Mouse (Mus musculus) mesoderm, embryonic 11.5 days (tissue): Measurements from ENCODE around the gene Sel1l3.

Source experiments
- DNase-seq: peaks from one replicate; pipeline ENCODE4 v3.0.0-alpha.2; 2012; ENCODE audit warnings: low read depth, low spot score

Sel1l3 gene

GRCm38 (mm10) chr5:53172908-53173307 lies 40.8 kb downstream of the Sel1l3 start:
- no peak for DNase-seq

DNA sequence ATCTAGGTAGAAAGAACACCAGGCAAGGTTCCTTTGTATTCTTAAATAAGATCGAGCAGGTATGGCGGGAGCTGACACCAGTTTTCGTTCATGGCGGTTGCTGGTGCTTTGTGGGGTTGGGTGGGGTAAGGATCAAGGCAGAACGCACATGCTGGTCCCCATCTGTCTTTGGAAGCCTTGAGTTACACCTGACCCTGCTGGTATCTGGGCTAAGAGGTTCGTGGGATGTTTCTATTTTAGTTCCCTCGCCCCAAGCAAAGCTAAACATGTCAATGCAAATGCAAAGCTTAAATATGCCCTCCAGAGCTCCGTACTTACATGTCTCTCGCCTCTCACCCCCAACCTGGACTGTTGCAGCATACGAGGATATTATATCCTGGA lies 41.5 kb downstream of the Sel1l3 start:
- no peak for DNase-seq

DNA sequence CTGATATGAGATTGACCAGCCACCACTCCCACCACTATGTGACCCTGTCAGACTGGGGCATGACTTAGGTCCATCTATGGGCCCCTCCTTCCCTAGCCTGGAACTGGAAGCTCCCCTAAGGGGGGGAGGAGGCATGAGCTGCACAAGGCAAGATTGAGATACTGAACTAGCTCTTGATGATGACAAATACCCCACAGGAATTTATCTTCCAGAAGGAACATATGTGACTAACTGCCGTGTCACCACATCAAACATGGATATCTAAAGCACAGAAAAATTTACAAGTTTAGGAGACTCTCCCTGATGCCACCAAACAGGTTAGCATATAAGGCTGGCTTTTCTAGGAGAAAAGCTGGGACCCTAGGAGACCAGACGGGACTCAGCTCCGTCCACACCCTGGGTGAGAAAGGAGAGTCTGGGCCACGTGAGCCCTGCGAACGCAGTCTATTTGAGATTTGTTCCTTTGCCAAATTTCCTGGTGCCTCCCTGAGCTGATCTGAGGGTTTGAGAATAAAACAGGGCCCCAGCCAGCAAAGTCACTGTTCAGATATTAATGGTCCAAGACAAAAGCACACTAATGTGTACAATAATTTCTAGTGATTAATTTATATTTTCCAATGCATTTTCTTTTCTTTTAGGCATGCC lies 42.0 kb downstream of the Sel1l3 start:
- no peak for DNase-seq

DNA sequence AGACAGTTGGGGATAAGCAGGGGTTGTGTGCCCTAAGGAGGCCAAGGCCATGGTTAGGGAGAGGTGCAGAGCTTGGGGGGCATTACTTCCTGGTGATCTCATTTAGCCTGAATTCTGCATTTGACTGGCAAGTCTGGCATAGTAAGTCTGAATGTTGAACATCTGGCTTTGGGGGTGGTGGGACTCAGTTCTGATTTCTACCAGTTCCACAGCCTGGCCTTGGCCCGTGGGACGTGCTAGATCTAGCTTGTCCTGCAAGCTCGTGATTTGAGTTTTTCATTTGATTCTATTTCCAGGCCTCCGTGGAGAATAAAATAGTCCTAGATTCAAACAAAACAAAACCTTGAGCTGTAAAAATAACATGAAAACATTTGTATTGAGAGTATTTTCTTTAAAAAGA lies 46.2 kb downstream of the Sel1l3 start:
- DNase-seq = no peak

DNA sequence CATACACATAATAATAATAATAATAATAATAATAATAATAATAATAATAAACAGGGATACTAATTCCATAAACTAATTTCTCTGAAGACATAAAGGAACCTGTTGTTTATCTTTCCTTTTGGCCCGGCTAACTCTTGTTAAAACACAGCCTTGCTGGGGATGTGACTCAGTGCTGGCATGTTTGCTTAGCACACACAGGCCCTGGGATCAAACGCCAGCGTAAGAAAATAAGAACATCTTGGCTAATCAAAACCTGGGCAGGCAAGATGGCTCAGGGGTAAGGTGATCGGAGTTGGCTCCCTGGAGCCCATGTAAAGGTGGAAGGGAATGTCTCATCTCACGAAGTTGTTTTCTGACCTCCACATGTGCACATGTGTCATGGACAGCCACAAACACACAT lies 48.1 kb downstream of the Sel1l3 start:
- no peak for DNase-seq

GRCm38 (mm10) chr5:53162436-53162835 lies 51.3 kb downstream of the Sel1l3 start:
- no peak for DNase-seq

GRCm38 (mm10) chr5:53161506-53162186 lies 52.1 kb downstream of the Sel1l3 start:
- DNase-seq = no peak

- DNase-seq = no peak
Observed at GRCm38 (mm10) chr5:53160207-53160606, 53.5 kb downstream of the Sel1l3 start.

- DNase-seq = no peak
Observed at GRCm38 (mm10) chr5:53159631-53160030, 54.1 kb downstream of the Sel1l3 start.

DNA sequence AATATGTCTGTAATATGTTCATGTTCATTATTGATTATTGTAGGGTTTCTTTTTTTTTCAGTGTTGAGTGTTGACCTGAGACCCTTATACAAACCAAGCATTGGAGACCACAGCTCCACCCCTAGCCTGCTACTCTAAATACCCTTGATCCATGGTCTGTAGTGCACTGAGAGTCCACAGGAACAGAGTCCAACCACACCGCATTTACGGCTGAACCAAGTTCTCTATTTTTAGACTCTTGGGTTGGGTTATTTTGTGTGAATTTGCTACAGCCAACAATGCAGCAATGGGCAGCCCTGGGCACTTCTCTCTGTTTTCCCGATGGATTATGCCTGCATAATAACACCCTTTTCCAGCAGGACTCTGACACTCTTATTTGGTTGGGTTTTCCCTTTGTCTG lies 54.6 kb downstream of the Sel1l3 start:
- no peak for DNase-seq

DNA sequence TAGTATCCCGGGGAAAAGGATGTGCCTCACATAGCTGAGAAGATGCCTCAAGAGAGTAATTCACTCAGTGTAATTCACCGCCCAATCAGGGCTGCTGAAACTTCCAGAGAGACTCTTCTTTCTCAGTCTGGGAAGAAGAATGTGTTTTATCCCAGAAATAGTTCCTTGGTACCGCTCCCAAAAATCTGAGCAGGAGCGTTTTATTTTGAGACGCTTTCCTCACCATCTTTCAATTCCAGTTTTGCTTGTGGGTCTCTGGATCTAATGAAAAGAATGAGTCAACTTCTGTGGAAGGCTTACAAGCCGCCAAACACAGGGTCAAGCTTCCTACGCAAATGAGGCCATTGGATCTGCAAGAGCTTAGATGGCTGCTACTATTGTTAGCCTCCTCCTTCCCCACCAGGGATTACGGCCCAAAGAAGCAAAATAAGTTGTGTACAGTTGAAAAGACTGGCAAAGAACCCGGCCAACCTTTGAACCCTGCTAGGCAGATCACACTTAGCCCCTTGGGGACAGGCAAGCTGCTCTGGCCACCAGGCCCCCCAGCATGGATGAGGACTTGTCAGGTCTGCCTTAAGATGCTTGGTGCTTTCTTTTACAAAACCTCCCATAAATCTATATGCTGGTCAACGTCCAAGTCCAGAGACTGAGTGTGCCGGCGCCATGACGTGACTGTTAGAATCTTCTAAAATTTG lies 57.6 kb downstream of the Sel1l3 start:
- DNase-seq = no peak

DNA sequence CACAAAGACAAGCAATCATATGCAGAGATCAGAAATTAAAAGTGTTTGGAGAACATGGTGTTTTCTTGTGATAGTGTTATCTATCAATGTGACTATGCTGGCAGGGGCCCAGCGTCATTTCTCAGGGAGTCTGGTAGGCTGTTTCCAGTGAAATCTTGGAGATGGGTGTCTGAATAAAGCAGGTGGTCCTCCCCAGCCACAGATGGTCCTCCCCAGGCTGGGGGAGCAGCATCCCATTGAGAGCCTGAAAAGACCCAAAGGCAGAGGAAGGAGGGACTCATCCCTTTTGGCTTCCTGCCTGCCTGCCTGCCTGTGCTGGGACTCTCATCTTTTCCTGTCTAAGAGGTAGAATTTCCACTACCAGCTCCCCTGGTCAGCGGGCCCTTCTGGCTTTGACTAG lies 59.2 kb downstream of the Sel1l3 start:
- no peak for DNase-seq

DNA sequence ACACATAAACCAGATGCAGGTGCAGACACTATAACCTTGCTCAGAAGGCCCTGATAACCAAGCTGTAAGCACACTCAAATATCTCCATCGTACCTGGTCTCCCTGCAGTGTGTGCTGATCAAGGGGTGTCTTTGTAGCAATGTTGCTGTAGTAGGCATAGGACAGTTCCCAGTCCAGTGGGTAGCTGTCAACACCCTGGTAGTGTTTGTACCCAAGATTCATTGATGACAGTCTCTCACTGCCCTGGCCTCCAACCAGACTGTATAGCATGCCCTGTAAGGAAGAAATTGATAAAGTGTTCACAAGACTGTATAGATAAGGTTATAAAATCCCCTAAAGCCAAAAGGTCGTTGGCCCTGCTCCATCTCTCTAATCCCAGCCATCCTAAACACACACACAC lies 59.6 kb downstream of the Sel1l3 start:
- no peak for DNase-seq

DNA sequence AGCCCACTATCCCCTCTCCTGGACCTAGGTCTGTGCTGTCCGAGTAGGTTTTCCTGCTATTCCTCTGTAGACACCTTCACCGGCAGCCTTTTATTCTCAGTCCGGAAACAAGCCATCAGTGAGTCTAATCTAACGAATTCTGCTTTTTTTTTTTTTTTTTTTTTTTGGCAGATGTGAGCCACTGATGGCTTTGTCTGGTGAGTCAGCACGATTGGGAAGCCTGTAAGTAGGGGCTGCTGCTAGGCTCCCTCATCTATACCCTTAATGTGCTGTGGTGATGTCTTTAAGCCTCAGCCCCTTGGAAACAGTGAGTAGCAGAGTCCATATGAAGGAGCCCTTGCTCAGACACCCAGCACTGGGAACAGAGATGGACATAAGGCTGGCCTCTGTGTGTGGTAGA lies 60.6 kb downstream of the Sel1l3 start:
- no peak for DNase-seq

DNA sequence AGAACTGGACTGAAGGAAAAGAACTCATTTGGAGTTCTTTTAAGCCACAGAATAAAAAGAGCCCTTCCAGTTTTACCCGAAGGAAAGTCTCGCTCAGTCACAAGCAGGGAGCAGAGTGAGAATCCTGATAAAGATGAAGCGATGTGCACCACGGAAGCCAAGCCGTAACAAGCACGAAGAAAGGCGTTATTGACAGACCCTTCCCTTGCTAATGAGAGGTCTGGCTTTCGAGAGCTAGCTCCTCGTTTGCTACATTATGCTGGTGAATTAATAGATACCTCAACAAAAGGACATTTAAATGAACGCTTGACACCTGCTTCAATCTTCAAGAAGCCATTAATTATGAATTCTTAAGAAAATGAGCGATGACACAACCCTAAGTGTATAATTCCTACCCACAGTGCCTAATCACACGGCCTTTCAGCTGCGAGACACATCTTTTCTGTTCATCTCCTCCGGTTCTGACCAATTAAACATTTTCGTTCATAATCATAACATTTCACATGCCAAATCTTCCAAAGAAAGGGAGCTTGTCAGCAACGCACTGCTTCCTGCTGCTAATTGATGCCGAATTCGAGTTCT lies 62.3 kb downstream of the Sel1l3 start:
- DNase-seq = no peak

- no peak for DNase-seq
Observed at GRCm38 (mm10) chr5:53148960-53149685, 64.6 kb downstream of the Sel1l3 start.

- no peak for DNase-seq
Observed at GRCm38 (mm10) chr5:53148160-53148923, 65.4 kb downstream of the Sel1l3 start.

GRCm38 (mm10) chr5:53147418-53147817 lies 66.3 kb downstream of the Sel1l3 start:
- no peak for DNase-seq

- no peak for DNase-seq
Observed at GRCm38 (mm10) chr5:53146684-53147061, 67.1 kb downstream of the Sel1l3 start.

DNA sequence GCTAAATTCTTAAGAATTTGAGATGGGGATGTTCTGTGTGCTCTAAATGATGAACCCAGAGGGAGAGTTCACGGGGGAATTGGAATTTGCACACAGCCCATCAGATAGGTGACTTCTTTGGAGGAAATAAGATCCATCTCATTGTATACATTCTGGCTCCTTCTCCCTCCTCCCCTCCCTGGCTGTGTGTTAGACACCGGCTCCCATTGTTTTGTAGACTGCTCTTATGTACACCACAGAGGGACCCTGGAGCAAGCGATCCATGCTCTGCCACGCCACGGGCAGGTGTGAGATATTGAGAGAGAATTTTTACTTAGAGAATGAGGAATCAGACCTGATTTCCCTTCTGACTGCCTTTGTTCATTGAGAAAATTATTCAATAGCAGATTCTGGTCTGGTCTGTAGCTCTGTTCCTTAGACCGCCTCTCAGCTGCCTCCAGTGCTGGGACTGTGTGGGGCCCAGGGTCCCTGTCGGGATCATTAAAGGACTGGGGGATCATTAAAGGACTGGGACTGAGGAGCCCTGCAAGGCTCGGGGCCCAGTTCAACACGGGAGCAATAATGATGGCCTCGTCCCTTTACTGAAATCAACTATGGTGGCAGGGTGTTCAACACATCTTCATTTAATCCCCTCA lies 67.6 kb downstream of the Sel1l3 start:
- DNase-seq = no peak

DNA sequence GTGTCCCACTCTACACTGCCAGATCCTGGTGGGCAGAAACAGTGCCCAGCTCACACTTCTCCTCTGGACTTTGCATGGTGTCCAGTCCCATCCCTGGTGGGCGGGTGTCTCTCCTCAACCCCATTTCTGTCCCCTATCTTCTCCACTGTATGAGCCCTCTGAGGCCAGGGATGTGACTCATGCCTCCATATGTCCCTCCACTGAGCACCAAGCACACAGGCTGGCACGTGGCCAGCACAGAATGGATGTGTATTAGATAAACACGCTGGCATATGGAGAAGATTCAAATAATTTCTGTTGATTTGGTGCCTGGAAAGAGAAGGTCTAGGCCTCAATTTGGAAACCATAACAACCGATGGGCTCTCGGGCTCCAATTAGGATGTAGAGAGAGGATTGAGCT lies 71.1 kb downstream of the Sel1l3 start:
- DNase-seq = no peak
